Mouse (Mus musculus) testis, adult 2 months (tissue): ENCODE results near the gene Ltn1.

Experiments
- CTCF ChIP-seq: fragments of 200-500 bp; IDR thresholded peaks from 2 replicates; pipeline ENCODE4 v1.5.1; 2012; ENCODE audit warnings: low read depth, mild to moderate bottlenecking, inconsistent platforms, low read length, moderate library complexity; ENCODE audit not compliant: control insufficient read depth, insufficient read depth, insufficient replicate concordance
- POLR2A ChIP-seq: fragments of 200-500 bp; IDR thresholded peaks from 2 replicates; pipeline ENCODE4 v1.6.1; 2012; ENCODE audit warnings: low read depth, mild to moderate bottlenecking, inconsistent platforms, low read length, moderate library complexity; ENCODE audit not compliant: control insufficient read depth

- no peak for TF ChIP-seq POLR2A
- no peak for TF ChIP-seq CTCF
These were observed 84.3 kb downstream of the Ltn1 start for GRCm38 (mm10) chr16:87348133-87348532.
